Mouse (Mus musculus) hindbrain, embryonic 10.5 days (tissue): ENCODE measurements around the gene Echdc2. TPM values are rescaled to one million over a fixed set of nuclear protein-coding genes. Genes with fewer than 3 reads are reported as not detected.
"Not testable (repeated sequence)": the region's sequence is repeated elsewhere in the genome, so short reads cannot be mapped to it uniquely, and the experiment has no call there.

Experiments
- DNase-seq: peaks from one replicate; pipeline ENCODE4 v3.0.0-alpha.2; 2017; ENCODE audit warnings: low spot score
- H3K27ac ChIP-seq: fragments of 300-500 bp; sonication (generic); 2 replicates; pipeline ENCODE4 v1.5.1; 2016; ENCODE audit warnings: mild to moderate bottlenecking, moderate library complexity
- H3K27me3 ChIP-seq: fragments of 300-500 bp; sonication (generic); 2 replicates; pipeline ENCODE4 v1.6.1; 2016; ENCODE audit warnings: mild to moderate bottlenecking; ENCODE audit not compliant: poor library complexity, insufficient read depth, severe bottlenecking
- H3K36me3 ChIP-seq: fragments of 300-500 bp; sonication (generic); 2 replicates; pipeline ENCODE4 v1.6.1; 2016; ENCODE audit warnings: mild to moderate bottlenecking, moderate library complexity
- H3K4me1 ChIP-seq: fragments of 300-500 bp; sonication (generic); replicated peaks from 2 replicates; pipeline ENCODE4 v1.6.1; 2016; ENCODE audit warnings: mild to moderate bottlenecking
- H3K4me3 ChIP-seq: fragments of 300-500 bp; sonication (generic); 2 replicates; pipeline ENCODE4 v1.5.1; 2016; ENCODE audit warnings: mild to moderate bottlenecking, moderate library complexity
- H3K9me3 ChIP-seq: fragments of 300-500 bp; sonication (generic); 2 replicates; pipeline ENCODE4 v1.6.1; 2016; ENCODE audit warnings: mild to moderate bottlenecking, moderate library complexity
- WGBS: fragments of 180-500 bp; shearing (Covaris S2); methylation state at CpG from one replicate; pipeline ENCODE4 v1.1.7; 2016; 5-methylcytosine and 5-hydroxymethylcytosine counted together
- polyA plus RNA-seq: library from polyadenylated mRNA; unstranded; fragments of >200 nt; fragmentation: Nextera tagmentation; extraction: Ambion mirVana; gene quantifications from 2 replicates; pipeline ENCODE4 v1.2.1, GENCODE M21; 2016

Gene Echdc2
- polyA plus RNA-seq: 15.9 and 18.6 TPM in 2 replicates

- under 1% methylated on average over 43 of the region's 43 CpGs for WGBS
- H3K27ac ChIP-seq: peak within 1 kb of the TSS; percentile 83
These were observed at the start of gene Echdc2 for GRCm38 (mm10) chr4:108165152-108165895. Gene Echdc2, plus strand, starts transcription at chr4:108165437.

GRCm38 (mm10) chr4:108116466-108116865, 48.8 kb upstream of the Echdc2 start:
- no peaks in the 10 kb centered on the region for H3K36me3 ChIP-seq
- DNase-seq: no peak
- no peak overlapping the region for H3K27ac ChIP-seq
- H3K9me3 ChIP-seq: no peaks in the 10 kb centered on the region
- H3K4me1 ChIP-seq: 0 out of 2 replicates have a peak, but pooled peaks cover 4% of the 10 kb centered on the region
- no peaks in the 10 kb centered on the region for H3K27me3 ChIP-seq
- H3K4me3 ChIP-seq: no peak overlapping the region
- WGBS: 87% methylated on average over 2 of the region's 2 CpGs

More at GRCm38 (mm10) chr4:108165152-108165895, at the start of gene Echdc2:
- Histone ChIP-seq H3K36me3 (no peaks in the 10 kb centered on the region), H3K4me3 (peak within 1 kb of the TSS; percentile 67), H3K4me1 (peaks cover 11% of the 10 kb centered on the region), H3K27me3 (peaks cover 23% of the 10 kb centered on the region), H3K9me3 (no peaks in the 10 kb centered on the region)
- peak; percentile 71 for DNase-seq

GRCm38 (mm10) chr4:108117488-108117887, 47.7 kb upstream of the Echdc2 start:
- no peak for DNase-seq
- H3K4me1 ChIP-seq: 0 out of 2 replicates have a peak, but pooled peaks cover 4% of the 10 kb centered on the region
- peak overlapping the region; percentile 72; the same call in 1 of the 2 replicates for H3K4me3 ChIP-seq
- H3K36me3 ChIP-seq: no peaks in the 10 kb centered on the region
- 93% methylated on average over 8 of the region's 8 CpGs for WGBS
- no peaks in the 10 kb centered on the region for H3K9me3 ChIP-seq
- no peaks in the 10 kb centered on the region for H3K27me3 ChIP-seq
- H3K27ac ChIP-seq: no peak overlapping the region

GRCm38 (mm10) chr4:108117924-108118876, 47.0 kb upstream of the Echdc2 start:
- WGBS: 15% methylated on average over 45 of the region's 45 CpGs

GRCm38 (mm10) chr4:108124104-108124503, 41.1 kb upstream of the Echdc2 start:
- Histone ChIP-seq H3K36me3 (no peaks in the 10 kb centered on the region), H3K4me1 (no peaks in the 10 kb centered on the region), H3K4me3 (no peak overlapping the region), H3K27ac (no peak overlapping the region), H3K27me3 (no peaks in the 10 kb centered on the region), H3K9me3 (peaks cover 4% of the 10 kb centered on the region; the same call in 1 of the 2 replicates)
- WGBS: 90% methylated on average over 1 of the region's 1 CpGs
- DNase-seq: no peak

More at GRCm38 (mm10) chr4:108117924-108118876, 47.0 kb upstream of the Echdc2 start:
- no peaks in the 10 kb centered on the region for H3K27me3 ChIP-seq
- H3K27ac ChIP-seq: peak overlapping the region; percentile 89
- no peaks in the 10 kb centered on the region for H3K9me3 ChIP-seq
- no peaks in the 10 kb centered on the region for H3K36me3 ChIP-seq
- peak; percentile 92 for DNase-seq
- H3K4me1 ChIP-seq: 0 out of 2 replicates have a peak, but pooled peaks cover 4% of the 10 kb centered on the region
- H3K4me3 ChIP-seq: peak overlapping the region; percentile 72

GRCm38 (mm10) chr4:108126260-108126659, 39.0 kb upstream of the Echdc2 start:
- no peak for DNase-seq
- Histone ChIP-seq H3K4me1 (no peaks in the 10 kb centered on the region), H3K9me3 (peaks cover 5% of the 10 kb centered on the region; the same call in 1 of the 2 replicates), H3K27me3 (no peaks in the 10 kb centered on the region), H3K4me3 (no peak overlapping the region), H3K27ac (no peak overlapping the region), H3K36me3 (no peaks in the 10 kb centered on the region)
- WGBS: 89% methylated on average over 4 of the region's 4 CpGs

- WGBS: 89% methylated on average over 5 of the region's 5 CpGs
- no peak overlapping the region for H3K27ac ChIP-seq
- H3K4me3 ChIP-seq: no peak overlapping the region
- no peaks in the 10 kb centered on the region for H3K27me3 ChIP-seq
- no peak for DNase-seq
- H3K9me3 ChIP-seq: peaks cover 5% of the 10 kb centered on the region; the same call in 1 of the 2 replicates
- H3K36me3 ChIP-seq: no peaks in the 10 kb centered on the region
- no peaks in the 10 kb centered on the region for H3K4me1 ChIP-seq
These were observed 37.7 kb upstream of the Echdc2 start for GRCm38 (mm10) chr4:108127516-108127915.

GRCm38 (mm10) chr4:108128339-108128738, 36.9 kb upstream of the Echdc2 start:
- Histone ChIP-seq H3K36me3 (no peaks in the 10 kb centered on the region), H3K4me1 (no peaks in the 10 kb centered on the region), H3K9me3 (peaks cover 5% of the 10 kb centered on the region; the same call in 1 of the 2 replicates), H3K4me3 (no peak overlapping the region), H3K27me3 (no peaks in the 10 kb centered on the region), H3K27ac (no peak overlapping the region)
- 86% methylated on average over 2 of the region's 2 CpGs for WGBS
- no peak for DNase-seq

- peaks cover 5% of the 10 kb centered on the region; the same call in 1 of the 2 replicates for H3K9me3 ChIP-seq
- no peak overlapping the region for H3K4me3 ChIP-seq
- H3K4me1 ChIP-seq: no peaks in the 10 kb centered on the region
- no peaks in the 10 kb centered on the region for H3K27me3 ChIP-seq
- WGBS: 92% methylated on average over 3 of the region's 3 CpGs
- no peak for DNase-seq
- no peaks in the 10 kb centered on the region for H3K36me3 ChIP-seq
- H3K27ac ChIP-seq: no peak overlapping the region
These were observed 34.8 kb upstream of the Echdc2 start for GRCm38 (mm10) chr4:108130452-108130851.

GRCm38 (mm10) chr4:108136938-108137337, 28.3 kb upstream of the Echdc2 start:
- Histone ChIP-seq H3K9me3 (no peaks in the 10 kb centered on the region), H3K27me3 (no peaks in the 10 kb centered on the region), H3K4me1 (no peaks in the 10 kb centered on the region), H3K36me3 (no peaks in the 10 kb centered on the region), H3K27ac (no peak overlapping the region), H3K4me3 (no peak overlapping the region)
- WGBS: 86% methylated on average over 5 of the region's 5 CpGs
- no peak for DNase-seq

GRCm38 (mm10) chr4:108143178-108143577, 22.1 kb upstream of the Echdc2 start:
- H3K27ac ChIP-seq, H3K4me1 ChIP-seq, H3K36me3 ChIP-seq, H3K27me3 ChIP-seq, H3K9me3 ChIP-seq, DNase-seq, H3K4me3 ChIP-seq: not testable (repeated sequence)
- 86% methylated on average over 2 of the region's 2 CpGs for WGBS

- no peaks in the 10 kb centered on the region for H3K9me3 ChIP-seq
- H3K36me3 ChIP-seq: no peaks in the 10 kb centered on the region
- no peaks in the 10 kb centered on the region for H3K27me3 ChIP-seq
- H3K4me3 ChIP-seq: no peak overlapping the region
- H3K4me1 ChIP-seq: no peaks in the 10 kb centered on the region
- H3K27ac ChIP-seq: no peak overlapping the region
- no peak for DNase-seq
These were observed 21.5 kb upstream of the Echdc2 start for GRCm38 (mm10) chr4:108143778-108144177.
